Mouse (Mus musculus): ENCODE data around the gene Itga7.

The Itga7 gene

GRCm38 (mm10) chr10:128933574-128933973, at the start of gene Itga7:
Gene Itga7 (plus strand): TSS chr10:128933818.
- no peak for DNase-seq (ENCODE audit: low spot score in 2 of 2)

GRCm38 (mm10) chr10:128888941-128889827, 44.4 kb upstream of the Itga7 start:
- DNase-seq (ENCODE audit: low spot score in 2 of 2) = no peak

- DNase-seq (ENCODE audit: low spot score in 2 of 2) = no peak
These were observed 43.8 kb upstream of the Itga7 start for GRCm38 (mm10) chr10:128889846-128890245.

- no peak for DNase-seq (ENCODE audit: low spot score in 2 of 2)
These were observed 43.0 kb upstream of the Itga7 start for GRCm38 (mm10) chr10:128890383-128891295.

- DNase-seq (ENCODE audit: low spot score in 2 of 2) = peak in 1 of 2 experiments; percentile 35
These were observed 42.1 kb upstream of the Itga7 start, which contains the start of gene Gdf11 for GRCm38 (mm10) chr10:128891296-128892094. Gene Gdf11 (minus strand): TSS chr10:128891718.

GRCm38 (mm10) chr10:128892246-128892645, 41.4 kb upstream of the Itga7 start:
- no peak for DNase-seq (ENCODE audit: low spot score in 2 of 2)

GRCm38 (mm10) chr10:128895437-128895836, 38.2 kb upstream of the Itga7 start:
- peak; percentile 65 to 76 for DNase-seq (ENCODE audit: low spot score in 2 of 2)

GRCm38 (mm10) chr10:128895952-128896693, 37.5 kb upstream of the Itga7 start:
- DNase-seq (ENCODE audit: low spot score in 2 of 2) = no peak

- no peak for DNase-seq (ENCODE audit: low spot score in 2 of 2)
These were observed 36.8 kb upstream of the Itga7 start for GRCm38 (mm10) chr10:128896807-128897206.

GRCm38 (mm10) chr10:128897501-128897900, 36.1 kb upstream of the Itga7 start:
- no peak for DNase-seq (ENCODE audit: low spot score in 2 of 2)

- DNase-seq (ENCODE audit: low spot score in 2 of 2) = no peak
These were observed 33.7 kb upstream of the Itga7 start for GRCm38 (mm10) chr10:128899759-128900490.

- no peak for DNase-seq (ENCODE audit: low spot score in 2 of 2)
These were observed 32.9 kb upstream of the Itga7 start, which contains the start of gene Cd63 for GRCm38 (mm10) chr10:128900698-128901097. Gene Cd63 (plus strand): TSS chr10:128900989.

- DNase-seq (ENCODE audit: low spot score in 2 of 2) = no peak
These were observed 32.2 kb upstream of the Itga7 start for GRCm38 (mm10) chr10:128901409-128901808.

- DNase-seq (ENCODE audit: low spot score in 2 of 2) = no peak
These were observed 31.1 kb upstream of the Itga7 start for GRCm38 (mm10) chr10:128902409-128902988.

- DNase-seq (ENCODE audit: low spot score in 2 of 2) = no peak
These were observed 28.8 kb upstream of the Itga7 start for GRCm38 (mm10) chr10:128904812-128905211.

GRCm38 (mm10) chr10:128908778-128909448, 24.7 kb upstream of the Itga7 start:
- DNase-seq (ENCODE audit: low spot score in 2 of 2) = no peak

GRCm38 (mm10) chr10:128909567-128910028, 24.0 kb upstream of the Itga7 start:
- no peak for DNase-seq (ENCODE audit: low spot score in 2 of 2)

- DNase-seq (ENCODE audit: low spot score in 2 of 2) = no peak
These were observed 23.4 kb upstream of the Itga7 start for GRCm38 (mm10) chr10:128910066-128910841.

All from natural killer cell, adult 2 months (primary cell).